Mouse (Mus musculus): ENCODE data around the gene Grap2.

DNA sequence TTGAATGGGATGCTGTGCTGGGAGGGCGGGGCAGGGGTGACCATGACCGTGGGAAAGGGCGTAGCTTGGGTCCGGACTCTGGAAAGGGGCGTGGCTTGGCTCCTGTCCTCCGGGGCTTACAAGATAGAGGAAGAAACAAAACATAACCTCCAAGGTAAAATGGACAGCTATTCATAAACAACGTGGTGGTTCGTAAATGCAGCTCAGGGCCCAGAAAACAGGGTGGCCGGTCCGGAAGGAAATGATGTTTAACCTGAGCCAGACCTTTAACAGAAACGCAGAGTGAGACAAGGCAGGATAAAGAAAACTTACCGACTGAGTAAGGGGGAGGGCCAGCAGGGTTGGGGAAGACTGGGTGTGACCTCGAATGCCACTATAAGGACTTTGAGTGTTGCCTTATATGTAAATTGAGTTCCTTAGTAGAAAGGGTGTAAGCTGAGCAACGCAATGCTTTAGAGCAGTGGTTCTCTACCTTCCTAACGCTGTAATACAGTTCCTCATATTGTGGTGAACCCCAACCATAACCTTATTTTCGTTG, 26.9 kb downstream of the Grap2 start:
- no peak for TF ChIP-seq CTCF (IDR thresholded peaks at IDR 0.05; ENCODE audit: low read depth)
- TF ChIP-seq EP300 (IDR thresholded peaks at IDR 0.05; ENCODE audit: low read depth), result no peak

All from liver, postnatal 0 days (tissue).